Mouse (Mus musculus) small intestine, adult 2 months (tissue): Measurements from ENCODE around the gene Adamts6.

Experiments
- CTCF ChIP-seq: fragments of 200-500 bp; IDR thresholded peaks from 2 replicates; pipeline ENCODE4 v1.5.1; 2012; ENCODE audit warnings: low read depth, mild to moderate bottlenecking, control low read depth, inconsistent platforms, low read length, moderate library complexity, mixed read lengths; ENCODE audit not compliant: insufficient replicate concordance, insufficient read length; ENCODE audit errors: extremely low read depth
- POLR2A ChIP-seq: fragments of 200-500 bp; IDR thresholded peaks from 2 replicates; pipeline ENCODE4 v1.6.1; 2012; ENCODE audit warnings: low read depth, mild to moderate bottlenecking, control low read depth, inconsistent platforms, low read length, moderate library complexity

- TF ChIP-seq CTCF (no peak), POLR2A (no peak)
Observed at GRCm38 (mm10) chr13:104498669-104499068, 211.0 kb downstream of the Adamts6 start.
